Mouse (Mus musculus) heart, embryonic 12.5 days (tissue): ENCODE results near the gene Spock2. TPM values are rescaled to one million over a fixed set of nuclear protein-coding genes. Genes with fewer than 3 reads are reported as not detected.

ENCODE experiments used
- ATAC-seq: fragments of 200-750 bp; cut with Nextera tagmentation; 2 replicates; pipeline ENCODE4 v1.8.0; 2017; ENCODE audit warnings: moderate TSS enrichment, moderate library complexity; ENCODE audit not compliant: insufficient number of reproducible peaks, low FRiP score
- H3K27ac ChIP-seq: fragments of 300-500 bp; sonication (generic); 2 replicates; pipeline ENCODE4 v1.5.1; 2016; ENCODE audit warnings: mild to moderate bottlenecking, moderate library complexity; ENCODE audit not compliant: poor library complexity, severe bottlenecking
- H3K27me3 ChIP-seq: fragments of 300-500 bp; sonication (generic); replicated peaks from 2 replicates; pipeline ENCODE4 v1.6.1; 2016; ENCODE audit warnings: mild to moderate bottlenecking, moderate library complexity
- H3K36me3 ChIP-seq: fragments of 300-500 bp; sonication (generic); 2 replicates; pipeline ENCODE4 v1.6.1; 2016; ENCODE audit warnings: mild to moderate bottlenecking, moderate library complexity
- H3K4me1 ChIP-seq: fragments of 300-500 bp; sonication (generic); replicated peaks from 2 replicates; pipeline ENCODE4 v1.6.1; 2016; ENCODE audit warnings: mild to moderate bottlenecking
- H3K4me2 ChIP-seq: fragments of 300-500 bp; sonication (generic); 2 replicates; pipeline ENCODE4 v1.6.1; 2016; ENCODE audit warnings: mild to moderate bottlenecking, moderate library complexity
- H3K4me3 ChIP-seq: fragments of 300-500 bp; sonication (generic); 2 replicates; pipeline ENCODE4 v1.5.1; 2016; ENCODE audit warnings: mild to moderate bottlenecking
- H3K9ac ChIP-seq: fragments of 300-500 bp; sonication (generic); 2 replicates; pipeline ENCODE4 v1.6.1; 2016; ENCODE audit warnings: mild to moderate bottlenecking, moderate library complexity
- H3K9me3 ChIP-seq: fragments of 300-500 bp; sonication (generic); replicated peaks from 2 replicates; pipeline ENCODE4 v1.6.1; 2016; ENCODE audit warnings: mild to moderate bottlenecking, moderate library complexity
- WGBS: fragments of 180-500 bp; shearing (Covaris S2); methylation state at CpG from one replicate; pipeline ENCODE4 v1.1.7; 2016; 5-methylcytosine and 5-hydroxymethylcytosine counted together
- polyA plus RNA-seq: library from polyadenylated mRNA; unstranded; fragments of >200 nt; fragmentation: Nextera tagmentation; extraction: Ambion mirVana; gene quantifications from 2 replicates; pipeline ENCODE4 v1.2.1, GENCODE M21; 2016

Spock2 gene
- polyA plus RNA-seq, 1 experiment from 2014 or later: 2.3 TPM

- peaks cover 61% of the 10 kb centered on the region for H3K4me1 ChIP-seq
- no peaks in the 10 kb centered on the region for H3K36me3 ChIP-seq
- no peak overlapping the region for H3K27ac ChIP-seq
- WGBS: 39% methylated on average over 5 of the region's 5 CpGs
- H3K4me2 ChIP-seq: no peak overlapping the region
- ATAC-seq: no peak
- H3K4me3 ChIP-seq: no peak overlapping the region
- H3K27me3 ChIP-seq: peaks cover 36% of the 10 kb centered on the region
- H3K9me3 ChIP-seq: no peaks in the 10 kb centered on the region
- no peak overlapping the region for H3K9ac ChIP-seq
Observed at GRCm38 (mm10) chr10:60081905-60082304, 24.1 kb upstream of the Spock2 start.

GRCm38 (mm10) chr10:60084065-60084464 is 22.0 kb upstream of the Spock2 start:
- Histone ChIP-seq H3K27me3 (peaks cover 53% of the 10 kb centered on the region), H3K36me3 (no peaks in the 10 kb centered on the region), H3K4me1 (peaks cover 41% of the 10 kb centered on the region), H3K9me3 (no peaks in the 10 kb centered on the region), H3K4me2 (no peak overlapping the region), H3K9ac (no peak overlapping the region), H3K4me3 (no peak overlapping the region), H3K27ac (no peak overlapping the region)
- ATAC-seq: no peak
- WGBS: 90% methylated on average over 4 of the region's 4 CpGs

GRCm38 (mm10) chr10:60092311-60092710 is 13.7 kb upstream of the Spock2 start:
- no peaks in the 10 kb centered on the region for H3K9me3 ChIP-seq
- 76% methylated on average over 2 of the region's 2 CpGs for WGBS
- no peak for ATAC-seq
- H3K4me1 ChIP-seq: no peaks in the 10 kb centered on the region
- no peak overlapping the region for H3K4me2 ChIP-seq
- H3K36me3 ChIP-seq: 0 out of 2 replicates have a peak, but pooled peaks cover 3% of the 10 kb centered on the region
- no peak overlapping the region for H3K4me3 ChIP-seq
- no peak overlapping the region for H3K9ac ChIP-seq
- H3K27ac ChIP-seq: no peak overlapping the region
- peaks cover 90% of the 10 kb centered on the region for H3K27me3 ChIP-seq

- H3K9me3 ChIP-seq: no peaks in the 10 kb centered on the region
- H3K27me3 ChIP-seq: peaks cover 80% of the 10 kb centered on the region
- H3K27ac ChIP-seq: no peak overlapping the region
- peaks cover 13% of the 10 kb centered on the region; the same call in 1 of the 2 replicates for H3K36me3 ChIP-seq
- ATAC-seq: no peak
- no peak overlapping the region for H3K9ac ChIP-seq
- 78% methylated on average over 2 of the region's 2 CpGs for WGBS
- H3K4me2 ChIP-seq: no peak overlapping the region
- H3K4me3 ChIP-seq: no peak overlapping the region
- H3K4me1 ChIP-seq: no peaks in the 10 kb centered on the region
Observed at GRCm38 (mm10) chr10:60093751-60094150, 12.3 kb upstream of the Spock2 start.

- H3K4me1 ChIP-seq: no peaks in the 10 kb centered on the region
- ATAC-seq: no peak
- WGBS: 88% methylated on average over 2 of the region's 2 CpGs
- peaks cover 25% of the 10 kb centered on the region; the same call in 1 of the 2 replicates for H3K36me3 ChIP-seq
- peaks cover 77% of the 10 kb centered on the region for H3K27me3 ChIP-seq
- H3K4me2 ChIP-seq: no peak overlapping the region
- no peak overlapping the region for H3K4me3 ChIP-seq
- no peaks in the 10 kb centered on the region for H3K9me3 ChIP-seq
- H3K27ac ChIP-seq: no peak overlapping the region
- no peak overlapping the region for H3K9ac ChIP-seq
Observed at GRCm38 (mm10) chr10:60095558-60095957, 10.5 kb upstream of the Spock2 start.

- Histone ChIP-seq H3K9ac (no peak overlapping the region), H3K9me3 (no peaks in the 10 kb centered on the region), H3K27ac (no peak overlapping the region), H3K27me3 (peaks cover 71% of the 10 kb centered on the region), H3K4me1 (no peaks in the 10 kb centered on the region), H3K36me3 (peaks cover 25% of the 10 kb centered on the region; the same call in 1 of the 2 replicates), H3K4me3 (no peak overlapping the region), H3K4me2 (no peak overlapping the region)
- no peak for ATAC-seq
- 78% methylated on average over 1 of the region's 1 CpGs for WGBS
Observed at GRCm38 (mm10) chr10:60096302-60096701, 9.7 kb upstream of the Spock2 start.

- no peak overlapping the region for H3K9ac ChIP-seq
- peaks cover 69% of the 10 kb centered on the region for H3K27me3 ChIP-seq
- no peak overlapping the region for H3K27ac ChIP-seq
- H3K9me3 ChIP-seq: no peaks in the 10 kb centered on the region
- no peak overlapping the region for H3K4me3 ChIP-seq
- ATAC-seq: no peak
- H3K4me1 ChIP-seq: no peaks in the 10 kb centered on the region
- WGBS: 85% methylated on average over 9 of the region's 9 CpGs
- H3K36me3 ChIP-seq: peaks cover 25% of the 10 kb centered on the region; the same call in 1 of the 2 replicates
- H3K4me2 ChIP-seq: no peak overlapping the region
Observed at GRCm38 (mm10) chr10:60097146-60097545, 8.9 kb upstream of the Spock2 start.

- Histone ChIP-seq H3K4me2 (no peak overlapping the region), H3K36me3 (peaks cover 25% of the 10 kb centered on the region; the same call in 1 of the 2 replicates), H3K4me1 (no peaks in the 10 kb centered on the region), H3K27ac (no peak overlapping the region), H3K27me3 (peaks cover 65% of the 10 kb centered on the region), H3K4me3 (no peak overlapping the region), H3K9ac (no peak overlapping the region), H3K9me3 (no peaks in the 10 kb centered on the region)
- 77% methylated on average over 5 of the region's 5 CpGs for WGBS
- no peak for ATAC-seq
Observed at GRCm38 (mm10) chr10:60097774-60098173, 8.2 kb upstream of the Spock2 start.

GRCm38 (mm10) chr10:60105391-60106145 is 451 bp upstream of the Spock2 start:
- 19% methylated on average over 20 of the region's 20 CpGs for WGBS
- no peak for ATAC-seq
- no peak overlapping the region for H3K27ac ChIP-seq
- H3K9ac ChIP-seq: no peak overlapping the region
- peak overlapping the region; percentile 51 for H3K4me3 ChIP-seq
- peak overlapping the region; percentile 77 for H3K4me2 ChIP-seq
- peaks cover 81% of the 10 kb centered on the region for H3K27me3 ChIP-seq
- H3K4me1 ChIP-seq: peaks cover 20% of the 10 kb centered on the region
- H3K36me3 ChIP-seq: no peaks in the 10 kb centered on the region
- no peaks in the 10 kb centered on the region for H3K9me3 ChIP-seq

- Histone ChIP-seq H3K9ac (peak overlapping the region; percentile 58), H3K36me3 (no peaks in the 10 kb centered on the region), H3K9me3 (no peaks in the 10 kb centered on the region), H3K27me3 (peaks cover 88% of the 10 kb centered on the region), H3K4me2 (peak overlapping the region; percentile 77), H3K27ac (no peak overlapping the region), H3K4me1 (peaks cover 20% of the 10 kb centered on the region), H3K4me3 (peak overlapping the region; percentile 51)
- WGBS: under 1% methylated on average over 57 of the region's 57 CpGs
- peak; percentile 57 for ATAC-seq
Observed at GRCm38 (mm10) chr10:60106531-60107186, 640 bp downstream of the Spock2 start.

GRCm38 (mm10) chr10:60107448-60107847 is 1.4 kb downstream of the Spock2 start:
- Histone ChIP-seq H3K4me3 (peak overlapping the region; percentile 51), H3K9me3 (no peaks in the 10 kb centered on the region), H3K27me3 (peaks cover 92% of the 10 kb centered on the region), H3K4me2 (peak overlapping the region; percentile 77), H3K4me1 (peaks cover 20% of the 10 kb centered on the region), H3K9ac (peak overlapping the region; percentile 58; the same call in 1 of the 2 replicates), H3K36me3 (no peaks in the 10 kb centered on the region), H3K27ac (no peak overlapping the region)
- 0 out of 2 replicates have a peak, but pooled peaks have one; percentile 7 for ATAC-seq
- 2% methylated on average over 28 of the region's 28 CpGs for WGBS
